Mouse (Mus musculus) embryonic facial prominence, embryonic 13.5 days (tissue): ENCODE data around the gene Cacna2d3. TPM values are rescaled to one million over a fixed set of nuclear protein-coding genes. Genes with fewer than 3 reads are reported as not detected.

Experiments used
- ATAC-seq: fragments of 200-750 bp; cut with Nextera tagmentation; 2 replicates; pipeline ENCODE4 v1.8.0; 2017; ENCODE audit warnings: low read depth; ENCODE audit not compliant: insufficient number of reproducible peaks, insufficient read depth, low FRiP score, low TSS enrichment
- H3K27ac ChIP-seq: fragments of 300-500 bp; sonication (generic); 2 replicates; pipeline ENCODE4 v1.5.1; 2015; ENCODE audit warnings: moderate library complexity, mild to moderate bottlenecking, inconsistent platforms
- H3K27me3 ChIP-seq: fragments of 300-500 bp; sonication (generic); 2 replicates; pipeline ENCODE4 v1.6.1; 2015; ENCODE audit warnings: mild to moderate bottlenecking, inconsistent platforms
- H3K36me3 ChIP-seq: fragments of 300-500 bp; sonication (generic); 2 replicates; pipeline ENCODE4 v1.6.1; 2015; ENCODE audit warnings: mild to moderate bottlenecking, inconsistent platforms
- H3K4me1 ChIP-seq: fragments of 300-500 bp; sonication (generic); 2 replicates; pipeline ENCODE4 v1.6.1; 2015; ENCODE audit warnings: inconsistent platforms
- H3K4me2 ChIP-seq: fragments of 300-500 bp; sonication (generic); 2 replicates; pipeline ENCODE4 v1.6.1; 2015; ENCODE audit warnings: moderate library complexity, mild to moderate bottlenecking, inconsistent platforms
- H3K4me3 ChIP-seq: fragments of 300-500 bp; sonication (generic); 2 replicates; pipeline ENCODE4 v1.5.1; 2015; ENCODE audit warnings: mild to moderate bottlenecking, inconsistent platforms
- H3K9ac ChIP-seq: fragments of 300-500 bp; sonication (generic); 2 replicates; pipeline ENCODE4 v1.6.1; 2015; ENCODE audit warnings: mild to moderate bottlenecking, inconsistent platforms
- H3K9me3 ChIP-seq: fragments of 300-500 bp; sonication (generic); 2 replicates; pipeline ENCODE4 v1.6.1; 2016; ENCODE audit warnings: inconsistent platforms
- WGBS: fragments of 180-500 bp; shearing (Covaris S2); methylation state at CpG from one replicate; pipeline ENCODE4 v1.1.7; 2015; ENCODE audit warnings: mixed read lengths; 5-methylcytosine and 5-hydroxymethylcytosine counted together
- polyA plus RNA-seq: library from polyadenylated mRNA; unstranded; fragments of >200 nt; fragmentation: Nextera tagmentation; extraction: Ambion mirVana; gene quantifications from 2 replicates; pipeline ENCODE4 v1.2.1, GENCODE M21; 2015

Gene Cacna2d3
- polyA plus RNA-seq, 1 experiment from 2014 or later = 43.5 TPM

DNA sequence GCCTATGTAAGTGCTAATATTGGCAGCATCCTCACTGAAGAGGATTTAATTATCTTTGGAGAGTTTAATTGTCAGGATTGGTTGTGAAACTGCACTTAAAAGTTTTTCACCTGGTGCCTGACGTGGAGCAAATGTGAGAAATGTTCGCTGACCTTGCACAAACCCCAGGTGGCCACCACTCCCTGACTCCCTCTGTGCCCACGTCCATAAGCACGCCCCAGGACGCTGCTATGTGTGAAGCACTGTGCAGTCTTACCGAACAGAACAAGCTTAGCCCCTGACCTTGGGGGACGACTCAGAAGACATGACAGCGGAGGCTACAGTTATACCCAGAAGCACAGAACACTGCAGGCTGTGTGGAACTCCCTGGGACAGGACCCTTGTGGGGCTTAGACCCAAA lies 93.5 kb downstream of the Cacna2d3 start:
- no peaks in the 10 kb centered on the region for H3K27me3 ChIP-seq
- no peaks in the 10 kb centered on the region for H3K9me3 ChIP-seq
- H3K9ac ChIP-seq = no peak overlapping the region
- no peaks in the 10 kb centered on the region for H3K36me3 ChIP-seq
- WGBS = 77% methylated on average over 8 of the region's 8 CpGs
- ATAC-seq = no peak
- H3K4me2 ChIP-seq = no peak overlapping the region
- H3K4me1 ChIP-seq = no peaks in the 10 kb centered on the region
- no peak overlapping the region for H3K4me3 ChIP-seq
- no peak overlapping the region for H3K27ac ChIP-seq

DNA sequence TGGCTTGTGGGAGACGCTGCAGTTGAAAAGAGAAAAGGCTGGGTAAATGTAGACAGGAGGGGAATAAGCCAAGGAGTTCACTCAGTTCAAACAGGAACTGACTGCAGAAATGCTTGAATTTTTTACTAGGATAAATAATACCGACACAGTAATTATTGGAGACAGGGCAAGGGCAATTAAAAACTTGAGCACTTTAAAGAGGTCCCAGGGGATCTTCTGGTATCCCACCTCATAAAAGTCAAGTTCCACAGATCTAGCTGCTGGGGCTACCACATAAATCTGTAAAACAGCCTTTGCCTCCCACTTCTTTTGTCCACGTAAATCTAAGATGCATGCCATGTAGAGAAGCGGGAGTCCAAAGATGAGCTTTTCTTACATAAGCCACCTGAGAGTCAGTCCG lies 109.2 kb downstream of the Cacna2d3 start:
- Histone ChIP-seq H3K27me3 (no peaks in the 10 kb centered on the region), H3K27ac (no peak overlapping the region), H3K36me3 (no peaks in the 10 kb centered on the region), H3K4me2 (no peak overlapping the region), H3K9me3 (no peaks in the 10 kb centered on the region), H3K4me1 (no peaks in the 10 kb centered on the region), H3K9ac (no peak overlapping the region), H3K4me3 (no peak overlapping the region)
- no peak for ATAC-seq
- WGBS = 76% methylated on average over 5 of the region's 5 CpGs

DNA sequence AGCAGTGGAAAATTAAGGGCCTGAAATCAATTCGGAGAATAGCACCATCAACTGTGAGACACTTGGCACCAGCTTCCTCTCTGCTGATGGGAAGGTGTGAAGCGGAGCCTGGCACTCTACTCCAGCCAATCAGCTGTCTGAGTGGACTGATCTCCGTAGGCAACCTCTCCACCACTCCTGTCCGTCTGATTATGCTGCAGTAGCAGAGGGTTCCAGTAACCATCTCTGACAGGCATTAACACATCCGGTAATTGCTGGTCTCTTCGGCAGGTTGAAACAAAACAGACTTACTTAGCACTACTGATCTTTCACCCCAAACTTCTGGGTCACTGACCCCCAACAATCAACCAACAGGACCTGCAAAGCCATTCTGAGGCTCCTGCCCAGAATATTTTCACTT lies 112.9 kb downstream of the Cacna2d3 start:
- ATAC-seq = no peak
- no peaks in the 10 kb centered on the region for H3K4me1 ChIP-seq
- 55% methylated on average over 6 of the region's 6 CpGs for WGBS
- H3K27ac ChIP-seq = no peak overlapping the region
- no peak overlapping the region for H3K4me2 ChIP-seq
- H3K36me3 ChIP-seq = no peaks in the 10 kb centered on the region
- no peak overlapping the region for H3K4me3 ChIP-seq
- H3K9me3 ChIP-seq = no peaks in the 10 kb centered on the region
- no peaks in the 10 kb centered on the region for H3K27me3 ChIP-seq
- no peak overlapping the region for H3K9ac ChIP-seq

DNA sequence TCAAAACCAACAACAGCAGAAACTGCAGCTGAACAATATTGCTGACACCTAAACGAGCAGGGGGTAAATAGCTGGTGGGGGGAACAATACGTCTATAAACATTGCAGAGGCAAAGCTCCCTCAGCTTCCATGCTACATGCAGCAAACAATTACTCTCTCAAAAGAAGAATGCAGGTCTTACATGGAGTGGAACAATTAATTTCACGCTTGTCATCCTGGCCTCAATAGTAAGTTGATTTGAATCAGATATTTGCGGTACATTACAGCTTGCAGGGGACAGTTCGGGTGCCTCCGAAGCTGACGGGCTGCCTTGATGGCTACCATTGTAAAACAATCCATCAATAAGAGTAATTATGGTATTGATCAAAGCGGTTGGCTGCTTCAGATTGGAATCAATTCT lies 122.2 kb downstream of the Cacna2d3 start:
- ATAC-seq = no peak

DNA sequence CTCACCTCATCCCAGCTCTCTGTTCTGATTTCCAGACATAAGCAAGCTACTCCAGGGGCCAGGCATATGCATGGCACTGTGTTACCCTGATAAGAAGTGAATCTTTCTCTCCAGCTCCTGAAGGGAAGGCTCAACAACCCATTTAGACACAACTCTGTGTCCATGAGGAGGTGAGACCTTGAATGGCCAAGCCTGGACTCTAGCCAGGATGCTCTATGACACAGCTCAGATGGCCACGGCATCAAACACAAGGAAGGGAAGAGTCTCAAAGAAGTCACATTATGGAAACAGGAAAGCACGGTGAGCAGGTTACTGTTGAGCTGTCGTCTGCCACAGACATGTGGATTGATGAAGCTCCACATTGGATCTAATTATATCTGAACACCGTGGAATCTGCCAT lies 128.8 kb downstream of the Cacna2d3 start:
- no peak overlapping the region for H3K4me2 ChIP-seq
- 86% methylated on average over 4 of the region's 4 CpGs for WGBS
- H3K9me3 ChIP-seq = 0 out of 2 replicates have a peak, but pooled peaks cover under 1% of the 10 kb centered on the region
- ATAC-seq = no peak
- H3K27me3 ChIP-seq = no peaks in the 10 kb centered on the region
- no peak overlapping the region for H3K9ac ChIP-seq
- no peaks in the 10 kb centered on the region for H3K4me1 ChIP-seq
- no peak overlapping the region for H3K27ac ChIP-seq
- no peaks in the 10 kb centered on the region for H3K36me3 ChIP-seq
- no peak overlapping the region for H3K4me3 ChIP-seq

More for the DNA sequence above, 122.2 kb downstream of the Cacna2d3 start:
- no peaks in the 10 kb centered on the region for H3K36me3 ChIP-seq
- H3K9ac ChIP-seq = no peak overlapping the region
- no peaks in the 10 kb centered on the region; the same call in 1 of the 2 replicates for H3K4me1 ChIP-seq
- 0 out of 2 replicates have a peak, but pooled peaks cover 3% of the 10 kb centered on the region for H3K9me3 ChIP-seq
- H3K27me3 ChIP-seq = no peaks in the 10 kb centered on the region
- no peak overlapping the region for H3K4me2 ChIP-seq
- no peak overlapping the region for H3K27ac ChIP-seq
- WGBS = 47% methylated on average over 8 of the region's 8 CpGs
- no peak overlapping the region for H3K4me3 ChIP-seq

DNA sequence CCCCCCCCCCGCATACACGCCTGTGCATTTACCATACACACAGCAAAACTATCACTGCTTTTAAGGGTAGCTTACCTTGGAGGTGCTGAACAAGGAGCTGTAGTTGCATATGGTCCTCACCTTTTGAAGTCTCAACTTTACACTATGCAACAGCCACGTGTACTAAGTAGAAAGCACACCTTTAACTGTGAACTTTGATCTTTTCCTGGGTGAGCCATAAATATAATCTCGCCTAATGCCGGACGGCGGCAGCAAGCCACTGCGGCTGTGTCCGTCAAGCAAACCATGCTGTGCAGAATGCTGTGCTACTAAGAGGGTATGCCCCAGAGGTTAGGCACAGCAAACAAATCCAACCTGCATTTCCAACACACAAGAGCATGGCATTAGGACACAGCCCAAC lies 132.0 kb downstream of the Cacna2d3 start:
- Histone ChIP-seq H3K36me3 (no peaks in the 10 kb centered on the region), H3K9me3 (no peaks in the 10 kb centered on the region), H3K4me1 (no peaks in the 10 kb centered on the region), H3K4me2 (no peak overlapping the region), H3K4me3 (no peak overlapping the region), H3K27ac (no peak overlapping the region), H3K9ac (no peak overlapping the region), H3K27me3 (no peaks in the 10 kb centered on the region)
- 88% methylated on average over 9 of the region's 9 CpGs for WGBS
- no peak for ATAC-seq

DNA sequence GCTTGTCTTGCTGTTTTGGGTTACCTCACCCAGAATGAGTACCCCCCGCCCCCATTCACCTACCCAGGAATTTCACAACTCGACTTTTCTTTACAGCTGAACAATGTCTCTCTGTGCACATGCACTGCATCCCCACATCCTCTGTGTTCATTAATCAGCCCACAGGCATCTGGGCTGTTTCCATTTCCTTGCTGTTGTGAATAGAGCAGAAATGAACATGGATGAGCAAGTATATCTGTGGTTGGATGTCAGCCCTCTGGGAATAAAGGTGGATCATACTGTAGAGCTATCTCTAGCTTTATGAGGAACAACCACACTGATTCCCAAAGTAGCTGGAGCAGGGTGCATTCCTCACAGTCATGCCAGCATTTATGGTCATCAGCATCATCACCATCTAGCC lies 139.7 kb downstream of the Cacna2d3 start:
- WGBS = 53% methylated on average over 2 of the region's 2 CpGs

DNA sequence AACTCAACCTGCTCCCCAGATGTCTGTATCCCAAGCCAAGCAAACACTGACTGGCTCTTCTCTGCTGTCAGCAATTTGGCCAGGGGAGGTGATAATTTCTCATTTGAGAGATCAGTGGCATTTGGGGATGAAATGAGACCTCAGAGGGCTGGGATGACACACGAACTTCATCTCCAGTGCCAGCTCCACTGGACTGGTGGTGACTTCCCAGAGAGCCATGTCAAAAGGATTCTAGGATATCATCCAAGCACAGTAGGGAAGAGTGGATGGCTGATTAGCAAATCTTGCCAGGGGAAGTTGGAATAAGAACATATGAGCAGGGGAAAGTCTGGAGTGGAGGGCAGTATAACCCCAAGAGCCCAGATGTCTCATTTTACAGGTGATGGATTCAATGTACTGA lies 143.9 kb downstream of the Cacna2d3 start:
- no peaks in the 10 kb centered on the region for H3K9me3 ChIP-seq
- no peaks in the 10 kb centered on the region for H3K27me3 ChIP-seq
- no peak overlapping the region for H3K4me2 ChIP-seq
- ATAC-seq = no peak
- H3K27ac ChIP-seq = no peak overlapping the region
- H3K4me3 ChIP-seq = no peak overlapping the region
- no peak overlapping the region for H3K9ac ChIP-seq
- no peaks in the 10 kb centered on the region for H3K4me1 ChIP-seq
- WGBS = 64% methylated on average over 1 of the region's 1 CpGs
- no peaks in the 10 kb centered on the region for H3K36me3 ChIP-seq

More for the DNA sequence above, 139.7 kb downstream of the Cacna2d3 start:
- Histone ChIP-seq H3K4me1 (no peaks in the 10 kb centered on the region), H3K27ac (no peak overlapping the region), H3K27me3 (no peaks in the 10 kb centered on the region), H3K4me2 (no peak overlapping the region), H3K36me3 (no peaks in the 10 kb centered on the region), H3K9me3 (no peaks in the 10 kb centered on the region), H3K9ac (no peak overlapping the region), H3K4me3 (no peak overlapping the region)
- no peak for ATAC-seq

DNA sequence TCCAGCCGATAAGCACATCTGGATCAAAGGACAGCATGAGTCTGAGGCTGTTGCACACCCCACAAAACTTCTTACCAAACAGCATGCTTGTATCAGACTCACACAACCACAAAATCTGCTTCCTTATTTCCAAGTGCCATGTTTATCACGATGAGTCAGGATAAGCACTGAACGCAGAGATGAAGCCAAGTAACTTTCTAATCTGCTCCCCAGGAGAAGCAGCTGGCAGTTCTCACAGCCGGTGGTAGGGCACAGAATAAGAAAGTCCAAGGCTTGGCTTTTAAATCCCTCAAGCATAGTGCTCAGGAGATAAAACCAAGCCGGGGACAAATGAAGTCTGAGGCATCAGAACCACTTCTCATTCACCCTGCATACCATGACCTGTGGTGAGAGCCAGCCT lies 146.1 kb downstream of the Cacna2d3 start:
- Histone ChIP-seq H3K9ac (no peak overlapping the region), H3K27me3 (no peaks in the 10 kb centered on the region), H3K4me1 (no peaks in the 10 kb centered on the region), H3K4me2 (no peak overlapping the region), H3K27ac (no peak overlapping the region), H3K4me3 (no peak overlapping the region), H3K9me3 (no peaks in the 10 kb centered on the region), H3K36me3 (no peaks in the 10 kb centered on the region)
- WGBS = 68% methylated on average over 5 of the region's 5 CpGs
- ATAC-seq = no peak

DNA sequence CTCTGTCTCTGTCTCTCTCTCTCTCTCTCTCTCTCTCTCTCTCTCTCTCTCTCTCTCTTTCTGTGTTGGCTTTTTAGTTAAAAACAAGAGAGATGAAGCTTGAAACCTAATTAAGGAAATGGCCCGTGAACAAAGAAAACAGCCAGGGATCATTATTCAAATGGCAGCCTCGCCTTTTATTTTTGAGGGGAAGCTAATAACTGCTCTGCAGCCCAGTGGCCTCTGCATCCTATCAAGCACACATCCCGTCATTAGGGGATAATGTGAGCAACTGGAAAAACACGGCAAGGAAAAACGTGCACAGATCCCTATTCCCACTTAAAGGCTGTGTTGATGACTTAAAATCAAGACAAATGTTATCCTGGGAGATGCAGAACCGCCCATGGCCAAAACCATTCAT lies 159.0 kb downstream of the Cacna2d3 start:
- 45% methylated on average over 6 of the region's 6 CpGs for WGBS
- no peaks in the 10 kb centered on the region for H3K36me3 ChIP-seq
- H3K4me1 ChIP-seq = peaks cover 5% of the 10 kb centered on the region; the same call in 1 of the 2 replicates
- no peaks in the 10 kb centered on the region for H3K9me3 ChIP-seq
- no peak overlapping the region for H3K9ac ChIP-seq
- no peak overlapping the region for H3K4me2 ChIP-seq
- ATAC-seq = no peak
- H3K27me3 ChIP-seq = no peaks in the 10 kb centered on the region
- H3K4me3 ChIP-seq = no peak overlapping the region
- no peak overlapping the region for H3K27ac ChIP-seq

DNA sequence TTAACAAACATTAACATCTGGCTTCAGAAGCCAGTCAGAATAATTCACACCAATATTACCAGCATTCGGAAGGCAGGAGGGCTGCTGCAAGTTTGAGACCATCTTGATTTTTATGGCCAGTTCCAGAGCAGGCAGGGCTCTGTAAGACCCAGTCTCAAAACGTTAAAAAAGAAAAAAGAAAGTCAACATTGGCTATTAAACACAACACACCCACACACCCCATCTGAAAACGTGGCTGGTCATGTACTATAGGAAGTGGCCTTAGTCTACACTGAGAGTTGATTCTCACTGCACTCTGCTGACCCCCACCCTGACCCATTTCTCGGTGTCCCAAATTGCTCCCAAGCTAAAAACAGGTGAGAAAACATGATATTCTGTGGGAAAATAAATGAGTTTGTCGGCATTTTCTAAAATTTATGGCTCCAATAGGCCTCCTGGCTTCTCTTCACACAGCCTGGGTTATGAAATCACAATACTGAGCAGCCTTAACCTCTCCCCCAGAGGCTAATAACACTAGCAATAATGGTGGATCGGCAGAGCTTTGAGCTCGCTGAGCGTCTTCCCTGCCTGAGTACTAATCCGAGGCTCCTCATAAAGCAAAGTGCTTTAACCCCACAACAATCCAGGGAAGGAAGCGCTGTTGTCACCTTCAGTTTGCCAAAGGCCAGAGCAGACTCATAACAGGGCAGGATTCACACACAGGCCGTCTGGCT lies 160.4 kb downstream of the Cacna2d3 start:
- H3K4me3 ChIP-seq = no peak overlapping the region
- H3K36me3 ChIP-seq = no peaks in the 10 kb centered on the region
- ATAC-seq = no peak
- H3K9ac ChIP-seq = no peak overlapping the region
- no peak overlapping the region for H3K27ac ChIP-seq
- H3K4me2 ChIP-seq = no peak overlapping the region
- no peaks in the 10 kb centered on the region for H3K27me3 ChIP-seq
- no peaks in the 10 kb centered on the region for H3K4me1 ChIP-seq
- 85% methylated on average over 11 of the region's 11 CpGs for WGBS
- H3K9me3 ChIP-seq = no peaks in the 10 kb centered on the region

DNA sequence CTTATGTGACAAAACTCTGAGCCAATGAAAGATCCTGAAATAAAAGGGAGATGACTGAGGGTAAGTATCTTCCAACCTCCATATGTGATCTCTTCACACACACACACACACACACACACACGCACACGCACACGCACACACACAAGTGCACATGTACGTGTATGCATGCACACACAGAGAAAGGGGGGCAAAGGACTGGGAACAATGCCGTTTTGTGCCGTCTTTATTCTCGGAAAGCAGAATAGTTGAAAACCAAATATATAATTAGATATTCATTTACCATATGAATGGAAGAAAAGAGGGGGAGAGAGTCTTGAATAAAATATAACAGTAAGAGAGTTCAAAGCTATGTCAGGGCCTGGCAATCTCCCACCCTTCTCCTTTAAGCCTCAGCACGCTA lies 163.2 kb downstream of the Cacna2d3 start:
- Histone ChIP-seq H3K4me1 (no peaks in the 10 kb centered on the region), H3K27me3 (no peaks in the 10 kb centered on the region), H3K36me3 (no peaks in the 10 kb centered on the region), H3K27ac (no peak overlapping the region), H3K4me2 (no peak overlapping the region), H3K9me3 (no peaks in the 10 kb centered on the region), H3K4me3 (no peak overlapping the region), H3K9ac (no peak overlapping the region)
- ATAC-seq = no peak
- 84% methylated on average over 8 of the region's 8 CpGs for WGBS
